7 mouse cellular contexts compared by ENCODE assay signal in the genomic region with DNA sequence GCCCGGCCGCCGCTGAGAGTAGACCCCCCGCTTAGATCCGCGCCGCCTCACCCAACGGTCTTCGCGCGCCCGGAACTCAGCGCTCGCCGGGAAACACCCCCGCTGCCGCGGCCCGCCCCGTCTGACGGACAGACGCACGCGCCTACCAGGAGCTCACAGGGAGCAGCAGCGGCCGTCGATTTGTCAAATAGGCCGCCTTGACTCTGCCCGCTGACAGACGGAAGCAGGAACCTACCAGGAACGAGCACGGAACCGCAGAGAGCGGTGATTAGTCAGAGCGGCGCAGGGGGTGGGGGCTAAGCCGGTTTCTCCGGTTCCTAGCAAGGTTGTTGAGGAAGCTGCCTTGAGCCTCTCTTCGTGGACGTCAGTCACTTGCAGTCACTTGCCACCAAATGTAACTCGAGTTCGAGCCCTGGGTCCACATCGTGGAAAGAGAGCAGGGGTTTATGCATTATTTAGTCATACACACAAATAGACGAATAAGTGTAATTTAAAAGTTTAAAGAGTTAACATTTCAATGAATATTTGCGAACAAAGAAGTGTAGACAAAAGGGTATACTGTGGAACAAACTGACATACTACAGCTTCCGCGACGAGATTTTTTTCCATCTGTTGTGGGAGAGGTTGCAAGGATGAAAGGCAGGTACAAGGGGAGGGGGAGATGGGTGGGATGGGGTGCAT. TPM values are rescaled to one million over a fixed set of nuclear protein-coding genes. Genes with fewer than 3 reads are reported as not detected.
DNase-seq lines count a peak whose midpoint lies in the region; ATAC-seq lines count a peak whose summit lies in the region.

A gene (minus strand): TSS at position 130 of the 681 bp plus-strand sequence.

- no peaks in the 10 kb centered on the region for H3K27me3 ChIP-seq in intestine, embryonic 16.5 days (replicated peaks; ENCODE audit: control insufficient read depth, insufficient read depth, low read length)
- no peaks in the 10 kb centered on the region for H3K27me3 ChIP-seq in midbrain, embryonic 11.5 days (ENCODE audit: control insufficient read depth, insufficient read depth, low read length)

- peak; percentile 100 for ATAC-seq in intestine, embryonic 16.5 days
- peak; percentile 99 for ATAC-seq in midbrain, embryonic 11.5 days (ENCODE audit: low FRiP score)

- H3K4me1 ChIP-seq in intestine, embryonic 16.5 days (ENCODE audit: control insufficient read depth, insufficient read depth, low read length): peaks cover 6% of the 10 kb centered on the region
- peaks cover 8% of the 10 kb centered on the region for H3K4me1 ChIP-seq in midbrain, embryonic 11.5 days (ENCODE audit: control insufficient read depth, insufficient read depth, low read length)

- peak; percentile 99 for DNase-seq in adrenal gland, adult 8-10 months
- DNase-seq in embryo, embryonic 9.5 days (ENCODE audit: extremely low spot score): peak; percentile 98
- DNase-seq in gastrocnemius, postnatal 4 days (ENCODE audit: low spot score in 2 of 2): peak; percentile 96 to 99
- peak; percentile 97 to 99 for DNase-seq in left cerebral cortex, postnatal 36 days (ENCODE audit: low spot score in 2 of 2)
- peak; percentile 99 for DNase-seq in midbrain, embryonic 11.5 days (ENCODE audit: low spot score, missing footprints)
- peak; percentile 98 for DNase-seq in skeletal muscle tissue, adult 2 months (ENCODE audit: low read depth, low spot score)

- no peaks in the 10 kb centered on the region for H3K36me3 ChIP-seq in intestine, embryonic 16.5 days (ENCODE audit: control insufficient read depth, insufficient read depth, low read length)
- H3K36me3 ChIP-seq in midbrain, embryonic 11.5 days (ENCODE audit: control insufficient read depth, insufficient read depth, low read length): no peaks in the 10 kb centered on the region

- WGBS in intestine, embryonic 16.5 days: 2% methylated on average over 48 of the region's 48 CpGs
- 3% methylated on average over 48 of the region's 48 CpGs for WGBS in midbrain, embryonic 11.5 days

- no peaks in the 10 kb centered on the region for H3K9me3 ChIP-seq in intestine, embryonic 16.5 days (ENCODE audit: control insufficient read depth, low read length)
- no peaks in the 10 kb centered on the region for H3K9me3 ChIP-seq in midbrain, embryonic 11.5 days (ENCODE audit: control insufficient read depth, low read length)

- H3K27ac ChIP-seq in intestine, embryonic 16.5 days (ENCODE audit: low read length): peak within 1 kb of the TSS; percentile 67
- peak within 1 kb of the TSS; percentile 20; the same call in 1 of the 2 replicates for H3K27ac ChIP-seq in midbrain, embryonic 11.5 days (ENCODE audit: low read depth, low read length)

- H3K9ac ChIP-seq in intestine, embryonic 16.5 days (ENCODE audit: low read depth, low read length): peak within 1 kb of the TSS; percentile 87
- H3K9ac ChIP-seq in midbrain, embryonic 11.5 days (ENCODE audit: low read length): peak within 1 kb of the TSS; percentile 70

- H3K4me3 ChIP-seq in intestine, embryonic 16.5 days (ENCODE audit: low read length): peak within 1 kb of the TSS; percentile 79
- peak within 1 kb of the TSS; percentile 71 for H3K4me3 ChIP-seq in midbrain, embryonic 11.5 days (ENCODE audit: low read depth, low read length)

- H3K4me2 ChIP-seq in intestine, embryonic 16.5 days (ENCODE audit: low read depth, low read length): peak within 1 kb of the TSS; percentile 88
- peak within 1 kb of the TSS; percentile 53 for H3K4me2 ChIP-seq in midbrain, embryonic 11.5 days

- intact Hi-C loops in left cerebral cortex, postnatal 36 days (cut with DNase I): loop anchor here (5.0 kb wide), 1 partner anchor 120 kb away; a partner anchor contains a TSS

RNA-seq across cellular contexts. Expression of the gene that starts here (rescaled TPM):
- 10 to 100 TPM; 22.6 to 35.3 (median 30.6) TPM for total RNA-seq in adrenal gland, adult 8-10 months (2022)
- total RNA-seq in gastrocnemius, postnatal 4 days (2021): 10 to 100 TPM; 15.7 to 16.5 TPM
- polyA plus RNA-seq in intestine, embryonic 16.5 days (2015; fragmentation: Nextera tagmentation; extraction: Ambion mirVana): 28.4 and 34.1 TPM in 2 replicates
- 1 to 10 TPM; 8.7 to 9.3 TPM for total RNA-seq in left cerebral cortex, postnatal 36 days (2021)
- 29.0 and 31.6 TPM in 2 replicates for polyA plus RNA-seq in midbrain, embryonic 11.5 days (2014; fragmentation: Nextera tagmentation; extraction: Ambion mirVana)

Comparison
In these comparisons a context has a peak if more than half of its experiments do, and no peak if none do; other contexts are left out.
1. Peak in every context shown above with its lines: DNase-seq, ATAC-seq, H3K4me3 ChIP-seq and H3K27ac ChIP-seq.